Mouse (Mus musculus) liver, adult 2 months (tissue): ENCODE measurements around the gene Pdik1l.
A peak's percentile ranks its signal among the peaks of the same experiment; 100 is the strongest.

ENCODE experiments used
- CTCF ChIP-seq: fragments of 200-500 bp; IDR thresholded peaks from 2 replicates; pipeline ENCODE4 v1.5.1; 2011; ENCODE audit warnings: low read depth, low read length, control low read depth
- POLR2A ChIP-seq: fragments of 200-500 bp; IDR thresholded peaks from 2 replicates; pipeline ENCODE4 v1.6.1; 2011; ENCODE audit warnings: low read length, control low read depth; ENCODE audit not compliant: insufficient read depth; ENCODE audit errors: extremely low read depth

- no peak for TF ChIP-seq POLR2A
- TF ChIP-seq CTCF: peak; percentile 65
Observed at GRCm38 (mm10) chr4:134307367-134308072, 19.8 kb upstream of the Pdik1l start.
